Mouse (Mus musculus) gastrocnemius, postnatal 36 days (tissue): ENCODE results near the gene Ass1. TPM values are rescaled to one million over a fixed set of nuclear protein-coding genes. Genes with fewer than 3 reads are reported as not detected.
A peak's percentile ranks its signal among the peaks of the same experiment; 100 is the strongest.

Source experiments
- DNase-seq, 2 experiments: peaks; one replicate each; pipeline ENCODE4 v3.0.0; 2022
- intact Hi-C: fragments of 180-260 bp; cut with DNase I; formaldehyde crosslinking; loops from one replicate; pipeline ENCODE4 v1.15.1; 2025
- long read RNA-seq, 2 experiments: library from polyadenylated mRNA; stranded (forward); transcript quantifications; one replicate each; pipeline ENCODE4 v2.0.0; 2021
- total RNA-seq, 2 experiments: library from RNA; stranded (reverse); gene quantifications; 2 replicates each; pipeline ENCODE4 v1.2.3; 2021

Ass1 gene
- total RNA-seq: 1 to 10 TPM; 1.9 to 2.1 TPM
- long read RNA-seq, experiment 1, partial matches to known transcripts: 0 of 1 reads
- long read RNA-seq, experiment 1, other reads (novel, unspliced or antisense): 1 of 1 reads
- long read RNA-seq, experiment 2, partial matches to known transcripts: 0 of 2 reads
- long read RNA-seq, experiment 2, other reads (novel, unspliced or antisense): 0 of 2 reads

DNA sequence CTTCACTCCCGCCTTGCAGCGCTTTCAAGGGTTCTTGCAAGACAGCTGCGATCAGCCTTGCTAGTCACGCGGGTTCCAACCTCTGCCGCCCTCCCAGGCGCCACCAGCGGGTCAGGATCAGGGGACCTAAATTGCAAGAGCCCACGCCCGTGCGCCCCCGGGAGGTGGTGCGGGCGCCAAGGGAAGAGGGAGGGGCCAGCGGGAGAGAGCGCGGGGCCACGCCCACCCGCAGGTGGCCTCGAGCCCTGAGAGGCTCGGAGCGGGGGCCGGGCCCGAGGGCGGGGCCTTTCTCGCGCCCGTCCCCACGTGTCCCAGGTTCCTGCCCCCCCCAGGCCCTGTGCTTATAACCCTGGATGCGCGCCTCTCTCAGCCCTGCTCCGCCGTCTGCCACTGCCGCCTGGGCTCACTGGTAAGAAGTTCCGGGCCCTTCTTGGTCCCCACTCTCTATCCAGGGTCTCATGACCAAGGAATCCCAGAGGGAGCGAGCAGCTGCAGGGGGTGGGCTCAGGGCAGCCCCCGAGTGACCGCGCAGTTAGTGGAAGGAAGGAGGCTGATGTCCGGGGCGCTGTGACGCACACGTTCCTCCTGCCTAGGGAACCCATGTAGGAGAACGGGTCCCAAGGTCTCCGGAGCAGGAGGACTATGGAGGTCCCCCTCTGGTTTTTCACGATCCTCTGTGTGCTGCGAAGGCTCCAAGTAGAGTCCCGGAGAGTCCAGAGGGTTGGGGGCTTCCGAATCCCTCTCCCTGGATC is at the start of gene Ass1:
Gene Ass1, plus strand, starts transcription at position 277 of the 752 bp plus-strand sequence.
- intact Hi-C loops: no loop called here
- DNase-seq: peak; percentile 58 to 69

DNA sequence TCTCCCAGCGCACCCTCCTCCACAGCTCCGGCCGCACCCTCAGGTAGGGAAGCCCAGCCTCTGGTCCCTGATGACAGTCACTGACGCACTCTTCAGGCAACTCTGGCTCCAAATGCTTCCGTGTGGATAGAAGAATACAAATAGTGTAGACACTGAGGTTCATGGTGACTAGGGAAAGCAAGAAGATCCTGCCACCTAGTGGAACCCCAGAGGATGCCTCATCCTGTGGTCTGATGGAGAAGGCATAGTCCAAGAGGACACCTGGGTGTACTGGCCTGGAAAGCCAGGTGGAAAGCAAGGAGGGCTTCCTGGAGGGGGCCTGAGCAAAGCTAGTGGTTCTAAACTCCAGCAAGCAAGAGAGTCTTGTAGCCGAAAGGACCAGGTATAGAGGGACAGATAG is 49.1 kb upstream of the Ass1 start:
- intact Hi-C loops: no loop called here
- no peak for DNase-seq

DNA sequence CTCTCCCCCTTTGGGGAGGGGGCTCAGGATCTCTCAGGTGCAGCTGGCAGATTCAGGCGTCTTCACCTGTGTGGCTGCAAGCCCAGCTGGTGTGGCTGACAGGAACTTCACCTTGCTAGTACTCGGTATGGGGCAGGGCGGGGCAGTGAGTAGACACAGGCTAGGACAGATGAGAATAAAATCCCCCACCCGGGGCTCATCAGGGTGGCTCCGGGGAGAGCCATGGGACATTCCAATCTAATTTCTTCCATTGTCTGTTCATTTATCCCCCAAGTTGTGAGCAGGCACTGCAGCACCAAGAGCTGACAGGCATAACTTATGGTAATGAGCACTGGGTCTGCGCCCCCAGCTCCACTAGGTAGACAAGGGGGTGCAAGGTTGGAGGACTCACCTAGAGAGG is 47.4 kb upstream of the Ass1 start:
- DNase-seq: no peak
- intact Hi-C loops: no loop called here

DNA sequence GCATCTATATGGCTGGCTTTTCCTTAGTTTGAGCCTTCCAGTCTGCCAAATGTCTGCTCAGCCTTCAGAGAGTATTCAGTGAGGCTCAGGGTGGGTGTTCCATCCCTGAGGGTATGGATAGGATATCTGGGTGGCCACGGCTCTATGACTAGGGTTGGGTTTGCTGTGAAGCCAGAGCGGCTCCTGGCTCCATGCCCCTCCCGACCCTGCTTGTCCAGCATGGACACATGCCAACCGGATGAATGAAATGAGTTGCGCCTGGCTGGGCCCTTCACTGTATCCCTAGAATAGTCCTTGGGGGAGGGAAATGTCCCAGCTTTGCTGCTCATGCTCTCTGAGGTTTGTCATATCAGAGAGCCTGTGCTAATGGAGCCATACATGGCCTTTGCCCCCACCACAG is 38.5 kb upstream of the Ass1 start:
- intact Hi-C loops: no loop called here
- no peak for DNase-seq

DNA sequence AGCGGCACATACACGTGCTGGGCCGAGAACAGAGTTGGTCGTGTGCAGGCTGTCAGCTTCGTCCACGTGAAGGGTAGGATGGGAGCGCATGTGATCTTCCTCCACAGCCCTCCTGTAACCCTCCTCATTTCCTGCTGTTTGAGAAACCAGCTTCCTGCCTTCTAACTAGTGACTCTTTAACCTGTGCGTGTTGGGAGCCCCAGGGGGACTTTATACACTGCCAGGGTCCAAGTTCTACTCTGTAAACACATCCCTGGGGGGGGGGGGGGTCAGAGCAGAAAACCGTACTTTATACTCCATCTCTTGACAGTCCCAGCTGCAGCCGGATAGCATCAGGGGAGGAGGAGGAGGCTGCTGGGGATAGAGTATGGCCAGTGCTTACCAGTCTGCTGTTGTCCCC is 35.3 kb upstream of the Ass1 start:
- DNase-seq: no peak
- intact Hi-C loops: loop anchor here (1.0 to 2.0 kb wide), 2 partner anchors 20 to 38 kb away; no protein-coding TSS in a partner anchor

DNA sequence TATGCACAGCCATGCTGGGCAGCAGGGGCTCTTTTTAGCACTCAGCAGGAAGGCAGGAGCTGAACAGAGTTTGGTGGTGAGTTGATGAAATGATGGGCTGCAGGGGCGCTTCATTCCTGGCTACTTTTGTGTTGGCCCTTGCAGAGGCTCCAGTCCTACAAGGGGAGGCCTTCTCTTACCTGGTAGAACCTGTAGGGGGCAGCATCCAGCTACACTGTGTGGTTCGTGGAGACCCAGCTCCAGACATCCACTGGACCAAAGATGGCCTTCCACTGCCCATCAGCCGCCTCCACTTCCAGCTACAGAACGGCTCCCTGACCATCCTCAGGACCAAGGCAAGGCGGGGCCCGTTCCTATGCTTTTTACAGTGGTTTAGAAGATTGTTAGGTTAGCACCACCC is 34.4 kb upstream of the Ass1 start:
- DNase-seq: no peak
- intact Hi-C loops: loop anchor here (1.0 to 2.0 kb wide), 2 partner anchors 19 to 37 kb away; no protein-coding TSS in a partner anchor

DNA sequence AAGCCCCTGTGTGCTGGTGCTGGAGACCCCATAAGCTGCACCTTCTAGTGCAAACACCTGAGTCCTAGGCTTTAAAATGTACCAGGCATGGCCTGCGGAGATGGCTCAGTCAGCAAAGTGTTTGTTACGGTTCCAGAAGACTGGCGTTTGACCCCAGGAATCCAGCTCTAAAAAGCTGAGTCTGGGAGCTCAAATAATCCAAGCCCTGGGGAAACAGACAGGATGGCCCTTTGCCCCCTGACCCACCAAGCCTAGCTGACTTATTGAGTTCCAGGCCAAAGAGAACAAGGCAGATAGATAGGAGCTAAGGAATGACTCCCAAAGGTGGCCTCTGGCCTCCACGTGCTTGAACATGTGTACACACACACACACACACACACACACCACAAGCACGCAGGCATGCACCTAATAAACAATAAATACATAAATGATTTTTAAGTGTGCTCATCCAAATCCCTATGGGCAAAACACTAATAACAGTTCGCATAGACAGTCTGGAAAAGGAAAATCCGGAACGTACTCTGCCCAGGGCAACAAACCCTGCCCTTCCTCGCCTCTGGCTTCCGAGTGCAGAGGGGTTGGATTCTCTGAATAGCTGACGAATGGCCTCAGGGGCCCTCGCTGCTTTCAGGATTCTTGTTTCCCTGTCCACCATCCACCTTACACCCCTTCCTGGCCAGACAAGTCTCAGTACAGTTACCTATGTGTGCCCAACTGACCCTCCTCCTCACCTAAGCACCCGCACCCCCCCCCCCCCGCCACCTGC is 32.3 kb upstream of the Ass1 start:
- intact Hi-C loops: loop anchor here (1.0 kb wide), 1 partner anchor 20 kb away; no protein-coding TSS in a partner anchor
- DNase-seq: no peak

DNA sequence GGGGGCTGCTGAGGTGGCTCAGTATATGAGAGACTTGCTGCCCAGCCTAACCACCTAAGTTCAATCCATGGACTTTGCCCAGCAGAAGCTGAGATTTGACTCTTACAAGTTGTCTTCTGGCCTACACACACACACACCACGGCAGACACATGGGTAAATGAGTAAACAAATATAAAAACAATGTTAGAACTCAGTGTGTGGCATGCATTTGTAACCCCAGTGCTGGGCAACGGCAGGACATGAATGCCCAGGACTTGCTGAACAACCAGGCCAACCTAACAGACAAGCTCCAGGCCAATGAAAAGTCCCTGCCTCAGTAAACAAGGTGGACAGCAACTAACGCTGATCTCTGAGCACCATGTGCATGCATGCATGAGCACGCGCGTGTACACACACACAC is 30.4 kb upstream of the Ass1 start:
- no peak for DNase-seq
- intact Hi-C loops: no loop called here

DNA sequence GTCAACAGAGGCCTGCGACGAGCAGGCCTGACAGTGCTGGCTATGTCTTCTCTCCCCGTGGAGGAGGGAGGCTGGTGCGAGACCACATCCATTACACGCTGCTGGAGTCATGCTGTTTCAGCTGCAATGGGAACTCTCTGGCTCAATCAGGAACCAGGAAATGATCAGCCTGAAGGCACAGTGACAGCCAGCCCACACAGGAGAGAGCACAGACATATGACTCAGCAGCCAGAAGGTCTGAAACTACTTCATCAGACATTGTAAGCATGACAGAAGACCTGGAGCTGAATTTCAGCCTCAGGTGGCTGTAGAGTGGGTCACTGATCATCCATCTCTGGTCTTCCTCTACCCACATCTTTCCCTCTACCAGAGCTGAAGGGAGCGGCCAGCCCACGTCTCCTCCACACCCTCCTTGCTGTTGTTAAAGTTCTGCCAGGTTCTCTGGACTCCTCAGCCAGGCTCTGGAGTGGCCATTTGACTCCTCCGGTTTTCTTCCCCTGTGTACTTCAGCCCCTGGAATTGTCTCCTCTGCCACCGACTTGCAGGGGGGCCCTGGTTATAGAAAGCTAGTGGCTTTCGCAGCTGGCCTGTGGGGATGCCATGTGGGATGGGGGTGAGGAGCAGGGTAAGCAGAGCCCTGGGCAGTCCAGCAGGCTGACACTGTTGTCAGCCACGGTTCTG is 27.4 kb upstream of the Ass1 start:
- intact Hi-C loops: no loop called here
- DNase-seq: no peak

DNA sequence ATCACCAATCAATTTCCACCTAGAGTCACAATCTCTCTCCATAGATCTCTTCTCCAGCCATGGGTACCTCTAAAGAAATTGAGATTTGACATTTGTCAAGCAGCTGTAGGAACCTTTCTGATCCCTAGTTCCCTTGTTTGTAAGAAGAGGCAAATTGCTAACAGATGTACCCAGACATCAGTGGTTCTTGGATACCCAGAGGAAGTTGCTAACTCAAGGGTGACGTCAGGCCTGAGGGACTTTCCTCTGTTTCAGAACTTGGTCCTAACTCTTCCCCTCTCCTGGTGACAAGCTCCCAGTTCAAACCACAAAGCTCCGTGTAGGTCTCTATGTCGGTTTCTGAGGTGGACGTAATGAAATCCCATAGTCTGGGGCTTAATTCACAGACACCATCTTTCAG is 24.0 kb upstream of the Ass1 start:
- intact Hi-C loops: no loop called here
- no peak for DNase-seq

DNA sequence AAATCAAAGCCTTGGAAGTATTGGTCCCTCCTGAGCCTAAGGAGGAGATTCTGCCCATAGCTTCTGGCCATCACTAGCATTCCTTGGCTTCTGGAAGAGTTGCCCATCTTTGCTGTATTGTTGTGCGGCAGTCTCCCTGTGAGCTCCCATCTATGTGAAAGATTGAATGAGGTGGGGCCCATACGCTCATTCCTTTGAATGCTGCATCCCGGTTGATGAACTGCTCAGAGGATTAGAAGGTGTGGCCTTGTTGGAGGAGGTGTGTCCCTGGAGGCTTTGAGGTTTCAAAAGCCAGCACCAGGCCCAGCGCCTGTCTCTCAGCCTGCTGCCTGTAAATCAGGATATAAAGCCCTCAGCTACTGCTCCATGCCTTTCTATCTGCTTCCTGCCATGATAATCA is 23.6 kb upstream of the Ass1 start:
- DNase-seq: no peak
- intact Hi-C loops: no loop called here

DNA sequence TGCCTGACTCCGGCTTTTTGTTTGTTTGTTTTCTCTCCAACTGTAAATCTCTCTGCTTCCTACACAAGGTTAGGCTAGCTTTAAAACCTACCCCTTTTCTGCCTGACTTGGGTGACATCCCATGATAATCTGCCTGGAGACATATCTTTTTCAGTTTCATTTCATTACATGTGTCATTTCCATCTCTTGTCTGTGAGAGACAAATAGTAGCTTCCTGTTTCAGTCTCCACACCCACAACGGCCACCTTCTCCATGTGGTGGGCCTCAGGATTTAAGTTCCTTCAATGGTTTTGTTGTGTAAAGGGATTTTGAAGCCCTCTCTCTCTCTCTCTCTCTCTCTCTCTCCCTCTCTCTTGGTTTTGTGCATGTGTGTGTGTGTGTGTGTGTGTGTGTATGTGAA is 22.5 kb upstream of the Ass1 start:
- intact Hi-C loops: no loop called here
- no peak for DNase-seq

DNA sequence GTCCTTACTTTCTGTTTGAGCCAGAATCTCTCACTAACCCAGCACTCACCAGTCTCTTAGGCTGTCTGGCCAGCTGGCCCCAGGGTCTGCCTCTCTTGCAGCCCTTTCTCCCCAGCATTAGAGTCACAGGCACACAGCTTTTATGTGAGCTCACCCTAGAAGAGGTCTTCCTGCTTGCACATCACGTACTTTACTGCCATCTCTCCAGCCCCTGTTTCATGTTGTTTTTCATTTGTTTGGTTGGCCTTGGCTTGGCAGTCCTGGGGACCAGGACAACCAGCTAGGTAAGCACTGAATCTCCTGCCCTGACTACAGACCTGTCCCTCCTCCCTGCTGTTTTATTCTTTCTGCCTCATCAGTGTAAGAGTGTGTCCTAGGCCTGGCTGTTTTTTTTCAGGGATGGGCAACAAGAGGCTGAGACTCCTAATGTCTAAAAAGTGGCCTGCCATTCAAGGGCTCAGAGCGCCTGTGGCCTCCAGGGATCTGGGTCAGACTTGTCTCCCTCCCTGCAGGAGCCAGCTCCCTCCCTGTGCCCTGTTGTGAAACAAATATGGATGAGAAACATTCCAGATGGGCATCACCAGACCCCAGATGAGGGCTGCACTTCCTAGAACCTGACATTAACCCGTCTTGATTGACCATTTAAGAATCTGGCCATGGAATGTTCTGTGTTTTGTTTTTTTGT is 21.1 kb upstream of the Ass1 start:
- DNase-seq: no peak
- intact Hi-C loops: no loop called here

DNA sequence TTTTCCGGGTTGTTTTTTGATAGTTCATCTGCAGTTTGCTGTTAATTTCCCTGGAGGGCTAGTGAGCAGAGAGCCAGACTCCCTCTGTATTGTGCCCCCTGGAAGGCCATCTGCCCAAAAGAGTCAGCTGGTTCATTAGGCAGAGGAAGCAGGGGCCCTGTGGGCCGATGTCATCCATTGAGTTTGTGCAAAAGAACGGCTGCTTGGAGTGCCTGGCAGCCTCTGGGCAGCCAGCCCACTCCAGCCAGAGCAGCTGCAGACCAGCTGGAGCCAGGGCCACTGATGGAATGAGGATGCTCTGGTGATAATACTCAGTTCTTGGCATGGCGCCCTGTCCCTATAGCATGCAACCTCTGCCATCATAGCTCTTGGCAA is 20.6 kb upstream of the Ass1 start:
- no peak for DNase-seq
- intact Hi-C loops: no loop called here

DNA sequence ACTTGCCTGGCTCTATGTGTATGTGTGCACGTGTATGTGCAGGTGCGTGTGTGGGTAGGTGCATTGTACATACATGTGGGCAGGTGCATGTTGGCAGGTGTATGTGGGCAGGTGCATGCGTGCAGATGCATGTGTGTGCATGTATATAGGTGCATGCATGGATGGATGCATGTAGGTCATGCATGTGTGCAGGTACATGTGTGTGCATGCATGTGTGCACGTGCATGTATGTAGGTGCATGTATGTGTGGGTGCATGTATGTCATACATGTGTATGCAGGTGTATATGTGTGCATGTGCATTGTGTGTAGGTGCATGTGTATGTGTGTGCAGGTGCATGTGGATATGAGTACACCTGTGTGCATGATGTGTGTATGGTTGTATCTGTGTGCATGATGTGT is 20.1 kb upstream of the Ass1 start:
- DNase-seq: no peak
- intact Hi-C loops: no loop called here

DNA sequence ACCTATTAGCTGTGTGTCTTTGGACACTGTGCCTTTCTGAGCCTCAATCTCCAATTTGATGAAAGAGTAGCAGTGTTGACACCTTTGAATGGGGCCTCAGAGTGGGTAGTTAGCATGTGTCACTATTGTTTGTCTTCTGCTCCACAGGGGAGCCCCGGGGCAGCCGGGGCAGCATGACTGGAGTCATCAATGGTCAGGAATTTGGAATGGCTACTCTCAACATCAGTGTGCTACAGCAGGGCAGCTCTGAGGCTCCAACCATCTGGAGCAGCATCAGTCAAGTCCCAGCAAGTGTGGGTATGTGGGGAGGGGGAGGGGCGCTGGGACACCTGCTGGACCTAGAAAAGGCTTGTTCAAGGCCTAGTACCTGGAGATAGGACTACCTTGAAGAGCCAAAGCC is 19.3 kb upstream of the Ass1 start:
- intact Hi-C loops: no loop called here
- no peak for DNase-seq

DNA sequence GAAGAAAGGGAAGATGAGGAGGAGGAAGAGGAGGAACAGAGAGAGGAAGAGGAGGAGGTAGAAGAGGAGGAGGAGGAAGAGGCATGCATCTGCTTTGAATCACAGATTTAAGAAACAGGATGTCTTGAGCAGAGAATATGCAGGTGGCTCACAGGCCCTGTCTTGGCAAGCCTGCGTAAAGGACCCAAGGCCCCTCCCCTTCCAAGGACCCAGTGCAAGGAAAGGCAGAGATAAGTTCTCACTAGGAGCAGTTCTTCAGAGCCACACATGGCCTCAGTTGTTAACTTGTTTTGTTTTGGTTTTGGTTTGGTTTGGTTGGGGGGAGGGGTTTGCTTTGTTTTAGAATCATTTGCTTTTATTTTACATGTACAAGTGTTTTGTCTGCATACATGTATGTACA is 18.5 kb upstream of the Ass1 start:
- intact Hi-C loops: no loop called here

DNA sequence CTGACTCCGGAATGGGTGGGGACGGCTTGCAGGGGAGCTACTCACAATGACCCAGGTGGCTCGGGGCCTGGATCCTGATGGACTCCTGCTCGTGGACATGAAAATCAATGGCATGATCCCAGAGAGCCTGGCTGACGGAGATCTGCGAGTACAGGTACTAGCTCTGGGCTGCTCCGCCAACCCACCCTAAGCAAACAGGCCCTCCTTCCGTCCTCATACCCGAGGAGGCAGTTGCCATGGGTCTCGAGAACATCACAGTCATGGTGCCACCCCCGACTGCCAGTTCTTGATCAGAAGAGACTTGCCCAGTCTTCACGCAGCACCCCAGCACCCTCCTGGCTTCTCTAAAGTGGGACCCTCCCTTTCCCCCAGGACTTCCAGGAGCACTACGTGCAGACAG is 17.0 kb upstream of the Ass1 start:
- intact Hi-C loops: no loop called here
- no peak for DNase-seq

More for the DNA sequence above, 18.5 kb upstream of the Ass1 start:
- DNase-seq: no peak

DNA sequence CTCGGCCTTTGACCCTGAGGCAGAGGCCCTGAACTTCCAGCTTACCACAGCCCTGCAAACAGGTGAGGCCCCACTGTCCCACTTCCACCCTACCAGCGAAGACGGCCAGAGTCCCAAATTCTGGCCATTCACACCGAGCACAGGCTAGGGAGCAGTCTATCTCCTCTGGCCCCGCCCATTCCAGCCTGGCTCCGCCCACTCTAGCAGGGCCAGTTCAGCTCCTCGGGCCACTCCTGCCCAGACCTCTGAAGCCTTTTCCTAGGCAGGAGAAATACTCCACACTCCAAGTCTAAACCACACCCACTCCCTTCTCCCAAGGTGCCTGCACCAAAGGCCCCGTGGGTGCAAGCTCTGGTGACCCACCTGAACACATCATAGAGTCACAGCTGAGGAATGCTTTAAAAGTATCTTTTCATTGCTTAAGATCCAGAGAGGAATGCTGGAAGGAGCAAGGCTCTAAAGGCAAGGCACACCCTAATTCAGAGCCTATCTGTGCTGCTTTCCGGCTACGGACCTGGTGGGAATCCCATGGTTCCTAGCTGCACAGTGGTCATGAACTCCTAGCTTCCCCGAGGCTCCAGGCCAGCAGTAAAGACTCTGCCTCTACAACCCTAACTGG is 16.3 kb upstream of the Ass1 start:
- intact Hi-C loops: loop anchor here (2.0 kb wide), 1 partner anchor 19 kb away; no protein-coding TSS in a partner anchor
- peak in 1 of 2 experiments; percentile 29 for DNase-seq

DNA sequence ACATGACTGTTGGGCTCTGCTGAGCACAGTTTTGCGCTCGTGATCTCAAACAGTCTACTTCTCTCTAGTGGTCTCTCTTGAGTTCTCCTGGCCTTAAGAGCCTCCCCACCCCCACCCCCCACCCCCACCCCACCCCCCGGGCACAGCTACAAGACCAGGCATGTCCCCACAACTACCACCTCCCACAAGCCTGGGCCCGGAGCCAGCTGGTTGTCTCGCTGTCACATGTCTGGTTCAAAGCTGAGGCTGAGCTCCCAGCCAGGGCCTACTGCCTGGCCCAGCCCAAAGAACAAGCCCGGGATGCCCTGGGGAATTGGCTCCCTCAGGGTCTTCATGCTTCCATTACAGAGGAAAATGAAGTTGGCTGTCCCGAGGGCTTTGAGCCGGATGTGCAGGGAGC is 15.7 kb upstream of the Ass1 start:
- intact Hi-C loops: loop anchor here (2.0 kb wide), 1 partner anchor 19 kb away; no protein-coding TSS in a partner anchor
- DNase-seq: peak in 1 of 2 experiments; percentile 35
